Mouse (Mus musculus): Measurements from ENCODE around the gene Sec23ip. TPM values are rescaled to one million over a fixed set of nuclear protein-coding genes. Genes with fewer than 3 reads are reported as not detected.
"Not testable (repeated sequence)": the region's sequence is repeated elsewhere in the genome, so short reads cannot be mapped to it uniquely, and the experiment has no call there.

Gene Sec23ip
- 38.2 and 40.8 TPM in 2 replicates for total RNA-seq (2021)
- long read RNA-seq, experiment 1, full-length matches to known transcripts: 17 of 22 reads
- long read RNA-seq, experiment 1, partial matches to known transcripts: 2 of 22 reads
- long read RNA-seq, experiment 1, other reads (novel, unspliced or antisense): 3 of 22 reads
- long read RNA-seq, experiment 2, full-length matches to known transcripts: 12 of 20 reads
- long read RNA-seq, experiment 2, partial matches to known transcripts: 2 of 20 reads
- long read RNA-seq, experiment 2, other reads (novel, unspliced or antisense): 6 of 20 reads

GRCm38 (mm10) chr7:128744684-128745485 is at the start of gene Sec23ip:
Gene Sec23ip, plus strand, starts transcription at chr7:128744943.
- peak; percentile 98 for DNase-seq

GRCm38 (mm10) chr7:128699959-128700358 is 44.8 kb upstream of the Sec23ip start:
- DNase-seq: not testable (repeated sequence)

- DNase-seq: peak; percentile 74
Measured at GRCm38 (mm10) chr7:128705735-128706134, 39.0 kb upstream of the Sec23ip start.

GRCm38 (mm10) chr7:128717991-128718390 is 26.8 kb upstream of the Sec23ip start:
- DNase-seq: no peak

GRCm38 (mm10) chr7:128724761-128725160 is 20.0 kb upstream of the Sec23ip start:
- DNase-seq: peak; percentile 75

GRCm38 (mm10) chr7:128725189-128725588 is 19.6 kb upstream of the Sec23ip start:
- DNase-seq: no peak

GRCm38 (mm10) chr7:128726999-128727398 is 17.7 kb upstream of the Sec23ip start:
- DNase-seq: no peak

GRCm38 (mm10) chr7:128727701-128728100 is 17.0 kb upstream of the Sec23ip start:
- DNase-seq: no peak

- DNase-seq: no peak
Measured at GRCm38 (mm10) chr7:128728738-128729137, 16.0 kb upstream of the Sec23ip start.

GRCm38 (mm10) chr7:128731585-128731984 is 13.2 kb upstream of the Sec23ip start:
- no peak for DNase-seq

GRCm38 (mm10) chr7:128738041-128738440 is 6.7 kb upstream of the Sec23ip start:
- DNase-seq: no peak

- no peak for DNase-seq
Measured at GRCm38 (mm10) chr7:128739116-128739461, 5.7 kb upstream of the Sec23ip start.

- peak; percentile 78 for DNase-seq
Measured at GRCm38 (mm10) chr7:128739462-128740277, 5.1 kb upstream of the Sec23ip start.

GRCm38 (mm10) chr7:128740334-128740733 is 4.4 kb upstream of the Sec23ip start, which contains the start of gene Mcmbp:
Gene Mcmbp, minus strand, starts transcription at chr7:128740495.
- DNase-seq: peak; percentile 99

- DNase-seq: no peak
Measured at GRCm38 (mm10) chr7:128743898-128744297, 845 bp upstream of the Sec23ip start.

- DNase-seq: no peak
Measured at GRCm38 (mm10) chr7:128746151-128746550, 1.4 kb downstream of the Sec23ip start.

- peak; percentile 80 for DNase-seq
Measured at GRCm38 (mm10) chr7:128748758-128749157, 4.0 kb downstream of the Sec23ip start.

GRCm38 (mm10) chr7:128750296-128750695 is 5.6 kb downstream of the Sec23ip start:
- no peak for DNase-seq

GRCm38 (mm10) chr7:128752012-128752411 is 7.3 kb downstream of the Sec23ip start:
- DNase-seq: no peak

GRCm38 (mm10) chr7:128755396-128755795 is 10.7 kb downstream of the Sec23ip start:
- no peak for DNase-seq

- DNase-seq: no peak
Measured at GRCm38 (mm10) chr7:128758948-128759347, 14.2 kb downstream of the Sec23ip start.

GRCm38 (mm10) chr7:128766696-128767095 is 22.0 kb downstream of the Sec23ip start:
- no peak for DNase-seq

GRCm38 (mm10) chr7:128777201-128777600 is 32.5 kb downstream of the Sec23ip start:
- peak; percentile 27 for DNase-seq
